Mouse (Mus musculus) kidney, postnatal 0 days (tissue): ENCODE measurements around the gene Tmem259. TPM values are rescaled to one million over a fixed set of nuclear protein-coding genes. Genes with fewer than 3 reads are reported as not detected.

Experiments used
- ATAC-seq: fragments of 200-750 bp; cut with Nextera tagmentation; replicated peaks from 2 replicates; pipeline ENCODE4 v1.8.0; 2017; ENCODE audit warnings: low read depth, moderate number of reproducible peaks, moderate TSS enrichment, moderate library complexity; ENCODE audit not compliant: low FRiP score
- DNase-seq: peaks from one replicate; pipeline ENCODE4 v3.0.0-alpha.2; 2016; ENCODE audit warnings: low spot score
- H3K27ac ChIP-seq: fragments of 300-500 bp; sonication (generic); 2 replicates; pipeline ENCODE4 v1.5.1; 2014; ENCODE audit warnings: mild to moderate bottlenecking
- H3K27me3 ChIP-seq: fragments of 300-500 bp; sonication (generic); 2 replicates; pipeline ENCODE4 v1.6.1; 2014; ENCODE audit warnings: low read length, mixed read lengths; ENCODE audit not compliant: insufficient read depth
- H3K36me3 ChIP-seq: fragments of 300-500 bp; sonication (generic); 2 replicates; pipeline ENCODE4 v1.6.1; 2014; ENCODE audit warnings: low read length, mixed read lengths; ENCODE audit not compliant: insufficient read depth
- H3K4me1 ChIP-seq: fragments of 300-500 bp; sonication (generic); replicated peaks from 2 replicates; pipeline ENCODE4 v1.6.1; 2014; ENCODE audit warnings: antibody characterized with exemption, low read length, mixed read lengths; ENCODE audit not compliant: insufficient read depth
- H3K4me2 ChIP-seq: fragments of 300-500 bp; sonication (generic); 2 replicates; pipeline ENCODE4 v1.6.1; 2014; ENCODE audit warnings: mild to moderate bottlenecking, low read length, moderate library complexity, mixed read lengths
- H3K4me3 ChIP-seq: fragments of 300-500 bp; sonication (generic); replicated peaks from 2 replicates; pipeline ENCODE4 v1.5.1; 2014; ENCODE audit warnings: low read depth, low read length
- H3K9ac ChIP-seq: fragments of 300-500 bp; sonication (generic); 2 replicates; pipeline ENCODE4 v1.6.1; 2014; ENCODE audit warnings: low read depth, low read length
- H3K9me3 ChIP-seq: fragments of 300-500 bp; sonication (generic); replicated peaks from 2 replicates; pipeline ENCODE4 v1.6.1; 2016; ENCODE audit warnings: low read length, inconsistent platforms, mixed read lengths
- CTCF ChIP-seq: IDR thresholded peaks from 2 replicates; pipeline ENCODE4 v1.5.1; 2016; ENCODE audit warnings: antibody characterized with exemption, low read depth, mild to moderate bottlenecking, moderate library complexity
- WGBS: fragments of 180-500 bp; shearing (Covaris S2); extraction: QIAGEN DNeasy Blood & Tissue Kit; methylation state at CpG from one replicate; pipeline ENCODE4 v1.1.7; 2014; 5-methylcytosine and 5-hydroxymethylcytosine counted together
- polyA plus RNA-seq: library from polyadenylated mRNA; unstranded; fragments of >200 nt; fragmentation: Nextera tagmentation; extraction: Ambion mirVana; gene quantifications from 2 replicates; pipeline ENCODE4 v1.2.1, GENCODE M21; 2015

Tmem259 gene
- polyA plus RNA-seq, 1 experiment from 2014 or later: 26.6 TPM

DNA sequence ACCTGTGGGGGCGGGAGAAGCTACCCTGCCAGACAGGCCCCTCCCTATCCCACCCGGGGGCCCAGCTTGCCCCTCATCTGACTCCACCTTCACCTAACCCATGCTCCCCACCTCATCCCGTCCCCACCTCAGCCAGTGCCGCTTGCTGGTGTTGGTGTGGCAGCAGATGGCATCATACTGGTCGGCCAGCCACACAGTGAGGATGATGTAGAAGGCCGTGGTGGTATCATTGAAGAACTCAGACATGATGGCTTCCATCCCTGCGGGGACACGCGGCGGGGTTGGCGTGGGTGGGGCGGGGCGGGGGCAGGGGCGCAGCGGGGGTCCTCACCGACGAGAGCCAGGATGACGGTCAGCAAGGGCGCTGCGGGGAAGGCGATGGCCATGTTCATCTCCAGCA, 6.1 kb downstream of the Tmem259 start:
- H3K4me1 ChIP-seq: peaks cover 6% of the 10 kb centered on the region
- ATAC-seq (no peak), DNase-seq (no peak)
- H3K27me3 ChIP-seq: no peaks in the 10 kb centered on the region
- peaks cover 44% of the 10 kb centered on the region for H3K36me3 ChIP-seq
- no peak overlapping the region for H3K4me3 ChIP-seq
- WGBS: 97% methylated on average over 20 of the region's 21 CpGs
- no peak for TF ChIP-seq CTCF
- no peak overlapping the region for H3K4me2 ChIP-seq
- no peak overlapping the region for H3K9ac ChIP-seq
- H3K9me3 ChIP-seq: no peaks in the 10 kb centered on the region
- H3K27ac ChIP-seq: no peak overlapping the region

DNA sequence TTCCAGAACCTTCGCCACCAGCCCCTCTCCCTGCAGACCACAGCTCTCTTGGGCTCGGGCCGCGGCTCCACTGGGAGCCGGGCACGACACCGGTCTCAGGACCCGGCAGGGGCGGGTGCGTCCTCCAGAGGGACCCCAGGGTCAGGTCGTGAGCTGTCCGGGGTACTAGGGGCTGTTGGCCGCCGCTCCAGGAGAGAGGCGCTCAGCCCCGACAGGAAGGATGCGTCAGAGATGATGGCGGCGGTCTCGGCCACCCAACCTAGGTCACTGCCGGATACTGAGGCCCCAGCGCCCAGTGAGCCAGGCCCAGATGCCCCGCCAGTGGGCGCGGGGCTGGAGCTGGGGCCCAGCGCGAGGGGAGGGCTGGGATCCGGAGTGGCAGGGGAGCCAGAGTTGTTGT, 6.8 kb downstream of the Tmem259 start:
- WGBS: 86% methylated on average over 28 of the region's 28 CpGs
- TF ChIP-seq CTCF: no peak

DNA sequence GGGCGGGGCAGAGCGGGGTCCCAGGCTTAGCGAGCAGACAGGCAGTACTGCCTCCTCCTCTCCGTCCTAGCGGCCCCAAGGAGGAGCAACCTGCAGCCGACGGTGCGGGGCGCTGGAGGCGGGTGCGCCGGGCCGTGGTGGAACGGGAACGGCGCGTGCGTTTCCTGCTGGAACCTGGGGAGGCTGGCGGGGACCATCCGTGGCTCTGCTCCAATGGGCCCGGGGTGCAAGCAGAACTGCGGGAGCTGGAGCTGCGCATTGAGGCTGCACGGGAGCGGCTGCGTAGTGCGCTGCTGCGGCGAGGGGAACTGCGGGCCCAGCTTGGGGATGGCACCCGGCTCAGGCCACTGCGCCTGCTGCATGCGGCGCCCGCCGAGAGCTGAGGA, 7.4 kb downstream of the Tmem259 start:
- WGBS: 78% methylated on average over 30 of the region's 36 CpGs
- Histone ChIP-seq H3K4me3 (no peak overlapping the region), H3K4me2 (no peak overlapping the region), H3K4me1 (no peaks in the 10 kb centered on the region), H3K9me3 (no peaks in the 10 kb centered on the region), H3K9ac (no peak overlapping the region), H3K27me3 (no peaks in the 10 kb centered on the region), H3K36me3 (peaks cover 44% of the 10 kb centered on the region), H3K27ac (no peak overlapping the region)
- DNase-seq (no peak), ATAC-seq (no peak)
- TF ChIP-seq CTCF: no peak

More for the DNA sequence above, 6.8 kb downstream of the Tmem259 start:
- Histone ChIP-seq H3K4me2 (no peak overlapping the region), H3K9me3 (no peaks in the 10 kb centered on the region), H3K4me3 (no peak overlapping the region), H3K27ac (no peak overlapping the region), H3K4me1 (no peaks in the 10 kb centered on the region), H3K36me3 (peaks cover 44% of the 10 kb centered on the region), H3K9ac (no peak overlapping the region), H3K27me3 (no peaks in the 10 kb centered on the region)
- ATAC-seq: no peak
- DNase-seq: no peak

- H3K27me3 ChIP-seq: no peaks in the 10 kb centered on the region
- H3K4me3 ChIP-seq: no peak overlapping the region
- DNase-seq (no peak), ATAC-seq (no peak)
- 87% methylated on average over 28 of the region's 28 CpGs for WGBS
- H3K36me3 ChIP-seq: peaks cover 44% of the 10 kb centered on the region
- H3K4me2 ChIP-seq: no peak overlapping the region
- H3K4me1 ChIP-seq: peaks cover 3% of the 10 kb centered on the region; the same call in 1 of the 2 replicates
- no peak for TF ChIP-seq CTCF
- H3K27ac ChIP-seq: no peak overlapping the region
- no peak overlapping the region for H3K9ac ChIP-seq
- no peaks in the 10 kb centered on the region for H3K9me3 ChIP-seq
Measured at GRCm38 (mm10) chr10:79976071-79976721, 7.9 kb downstream of the Tmem259 start.

- Histone ChIP-seq H3K9me3 (no peaks in the 10 kb centered on the region), H3K9ac (no peak overlapping the region), H3K36me3 (peaks cover 42% of the 10 kb centered on the region), H3K4me2 (no peak overlapping the region), H3K4me1 (peaks cover 11% of the 10 kb centered on the region), H3K4me3 (no peak overlapping the region), H3K27me3 (no peaks in the 10 kb centered on the region), H3K27ac (no peak overlapping the region)
- DNase-seq (no peak), ATAC-seq (no peak)
- WGBS: 75% methylated on average over 8 of the region's 8 CpGs
- TF ChIP-seq CTCF: no peak
Measured at GRCm38 (mm10) chr10:79974668-79975067, 9.5 kb downstream of the Tmem259 start.

GRCm38 (mm10) chr10:79974087-79974486, 10.0 kb downstream of the Tmem259 start:
- Histone ChIP-seq H3K4me1 (peaks cover 14% of the 10 kb centered on the region), H3K9ac (no peak overlapping the region), H3K36me3 (peaks cover 38% of the 10 kb centered on the region), H3K4me2 (no peak overlapping the region), H3K9me3 (no peaks in the 10 kb centered on the region), H3K27ac (no peak overlapping the region), H3K4me3 (no peak overlapping the region), H3K27me3 (no peaks in the 10 kb centered on the region)
- ATAC-seq (no peak), DNase-seq (no peak)
- no peak for TF ChIP-seq CTCF
- 87% methylated on average over 21 of the region's 21 CpGs for WGBS

GRCm38 (mm10) chr10:79972831-79973230, 11.3 kb downstream of the Tmem259 start:
- Histone ChIP-seq H3K36me3 (peaks cover 34% of the 10 kb centered on the region), H3K9me3 (no peaks in the 10 kb centered on the region), H3K4me3 (no peak overlapping the region), H3K27me3 (no peaks in the 10 kb centered on the region), H3K9ac (no peak overlapping the region), H3K4me1 (peaks cover 14% of the 10 kb centered on the region), H3K27ac (no peak overlapping the region), H3K4me2 (no peak overlapping the region)
- 52% methylated on average over 14 of the region's 14 CpGs for WGBS
- ATAC-seq: no peak
- no peak for TF ChIP-seq CTCF
- no peak for DNase-seq
